Mouse (Mus musculus) stomach, embryonic 15.5 days (tissue): Measurements from ENCODE around the gene Cdc42bpa. TPM values are rescaled to one million over a fixed set of nuclear protein-coding genes. Genes with fewer than 3 reads are reported as not detected.
A peak's percentile ranks its signal among the peaks of the same experiment; 100 is the strongest.

Experiments
- ATAC-seq: fragments of 200-750 bp; cut with Nextera tagmentation; 2 replicates; pipeline ENCODE4 v1.8.0; 2017; ENCODE audit warnings: low read depth, moderate number of reproducible peaks, moderate TSS enrichment; ENCODE audit not compliant: insufficient read depth, low FRiP score
- H3K27ac ChIP-seq: fragments of 300-500 bp; sonication (generic); 2 replicates; pipeline ENCODE4 v1.5.1; 2015; ENCODE audit warnings: mild to moderate bottlenecking, inconsistent platforms
- H3K27me3 ChIP-seq: fragments of 300-500 bp; sonication (generic); replicated peaks from 2 replicates; pipeline ENCODE4 v1.6.1; 2015; ENCODE audit warnings: inconsistent platforms
- H3K36me3 ChIP-seq: fragments of 300-500 bp; sonication (generic); 2 replicates; pipeline ENCODE4 v1.6.1; 2015; ENCODE audit warnings: inconsistent platforms
- H3K4me1 ChIP-seq: fragments of 300-500 bp; sonication (generic); 2 replicates; pipeline ENCODE4 v1.6.1; 2015; ENCODE audit warnings: inconsistent platforms
- H3K4me2 ChIP-seq: fragments of 300-500 bp; sonication (generic); 2 replicates; pipeline ENCODE4 v1.6.1; 2015; ENCODE audit warnings: mild to moderate bottlenecking, inconsistent platforms
- H3K4me3 ChIP-seq: fragments of 300-500 bp; sonication (generic); replicated peaks from 2 replicates; pipeline ENCODE4 v1.5.1; 2015; ENCODE audit warnings: inconsistent platforms
- H3K9ac ChIP-seq: fragments of 300-500 bp; sonication (generic); 2 replicates; pipeline ENCODE4 v1.6.1; 2015; ENCODE audit warnings: inconsistent platforms
- H3K9me3 ChIP-seq: fragments of 300-500 bp; sonication (generic); 2 replicates; pipeline ENCODE4 v1.6.1; 2016; ENCODE audit warnings: inconsistent platforms
- WGBS: fragments of 180-500 bp; shearing (Covaris S2); methylation state at CpG from one replicate; pipeline ENCODE4 v1.1.7; 2015; 5-methylcytosine and 5-hydroxymethylcytosine counted together
- polyA plus RNA-seq: library from polyadenylated mRNA; unstranded; fragments of >200 nt; fragmentation: Nextera tagmentation; extraction: Ambion mirVana; gene quantifications from 2 replicates; pipeline ENCODE4 v1.2.1, GENCODE M21; 2015

The Cdc42bpa gene
- polyA plus RNA-seq, 1 experiment from 2014 or later: 17.9 TPM

GRCm38 (mm10) chr1:180172600-180172999 is 212.3 kb downstream of the Cdc42bpa start:
- H3K27ac ChIP-seq: no peak overlapping the region
- WGBS: 83% methylated on average over 4 of the region's 4 CpGs
- no peak for ATAC-seq
- no peaks in the 10 kb centered on the region for H3K36me3 ChIP-seq
- no peak overlapping the region for H3K9ac ChIP-seq
- H3K4me2 ChIP-seq: no peak overlapping the region
- H3K27me3 ChIP-seq: no peaks in the 10 kb centered on the region
- H3K4me1 ChIP-seq: peaks cover 4% of the 10 kb centered on the region; the same call in 1 of the 2 replicates
- H3K4me3 ChIP-seq: no peak overlapping the region
- H3K9me3 ChIP-seq: no peaks in the 10 kb centered on the region

GRCm38 (mm10) chr1:180173017-180173416 is 212.7 kb downstream of the Cdc42bpa start:
- Histone ChIP-seq H3K4me3 (no peak overlapping the region), H3K4me1 (peaks cover 4% of the 10 kb centered on the region; the same call in 1 of the 2 replicates), H3K27ac (no peak overlapping the region), H3K4me2 (no peak overlapping the region), H3K36me3 (no peaks in the 10 kb centered on the region), H3K9ac (no peak overlapping the region), H3K9me3 (no peaks in the 10 kb centered on the region), H3K27me3 (no peaks in the 10 kb centered on the region)
- 78% methylated on average over 5 of the region's 5 CpGs for WGBS
- ATAC-seq: no peak

- H3K9me3 ChIP-seq: no peaks in the 10 kb centered on the region
- H3K4me3 ChIP-seq: no peak overlapping the region
- no peak overlapping the region for H3K9ac ChIP-seq
- WGBS: 57% methylated on average over 6 of the region's 6 CpGs
- peaks cover 4% of the 10 kb centered on the region; the same call in 1 of the 2 replicates for H3K4me1 ChIP-seq
- no peak overlapping the region for H3K4me2 ChIP-seq
- no peak for ATAC-seq
- H3K27me3 ChIP-seq: no peaks in the 10 kb centered on the region
- H3K36me3 ChIP-seq: no peaks in the 10 kb centered on the region
- H3K27ac ChIP-seq: no peak overlapping the region
Observed at GRCm38 (mm10) chr1:180174718-180175117, 214.4 kb downstream of the Cdc42bpa start.

- WGBS: 29% methylated on average over 3 of the region's 3 CpGs
- H3K9me3 ChIP-seq: no peaks in the 10 kb centered on the region
- ATAC-seq: no peak
Observed at GRCm38 (mm10) chr1:180175167-180175566, 214.9 kb downstream of the Cdc42bpa start.

GRCm38 (mm10) chr1:180175635-180176034 is 215.4 kb downstream of the Cdc42bpa start:
- no peak overlapping the region for H3K9ac ChIP-seq
- WGBS: 54% methylated on average over 8 of the region's 8 CpGs
- no peaks in the 10 kb centered on the region for H3K36me3 ChIP-seq
- H3K4me3 ChIP-seq: no peak overlapping the region
- no peak overlapping the region for H3K4me2 ChIP-seq
- no peaks in the 10 kb centered on the region for H3K27me3 ChIP-seq
- peak; percentile 45 for ATAC-seq
- H3K9me3 ChIP-seq: no peaks in the 10 kb centered on the region
- H3K27ac ChIP-seq: 0 out of 2 replicates have a peak overlapping the region, but pooled peaks have one; percentile 31
- peaks cover 4% of the 10 kb centered on the region; the same call in 1 of the 2 replicates for H3K4me1 ChIP-seq

More at GRCm38 (mm10) chr1:180175167-180175566, 214.9 kb downstream of the Cdc42bpa start:
- no peaks in the 10 kb centered on the region for H3K27me3 ChIP-seq
- H3K9ac ChIP-seq: no peak overlapping the region
- H3K4me2 ChIP-seq: no peak overlapping the region
- no peak overlapping the region for H3K27ac ChIP-seq
- no peak overlapping the region for H3K4me3 ChIP-seq
- peaks cover 4% of the 10 kb centered on the region; the same call in 1 of the 2 replicates for H3K4me1 ChIP-seq
- H3K36me3 ChIP-seq: no peaks in the 10 kb centered on the region

- WGBS: 39% methylated on average over 1 of the region's 1 CpGs
Observed at GRCm38 (mm10) chr1:180176784-180177183, 216.5 kb downstream of the Cdc42bpa start.

GRCm38 (mm10) chr1:180178340-180178739 is 218.1 kb downstream of the Cdc42bpa start:
- H3K4me3 ChIP-seq: no peak overlapping the region
- no peak overlapping the region for H3K27ac ChIP-seq
- no peak overlapping the region for H3K9ac ChIP-seq
- WGBS: 82% methylated on average over 9 of the region's 9 CpGs
- no peak overlapping the region for H3K4me2 ChIP-seq
- H3K4me1 ChIP-seq: peaks cover 4% of the 10 kb centered on the region; the same call in 1 of the 2 replicates
- H3K27me3 ChIP-seq: no peaks in the 10 kb centered on the region
- H3K9me3 ChIP-seq: no peaks in the 10 kb centered on the region
- no peak for ATAC-seq
- H3K36me3 ChIP-seq: no peaks in the 10 kb centered on the region

More at GRCm38 (mm10) chr1:180176784-180177183, 216.5 kb downstream of the Cdc42bpa start:
- no peaks in the 10 kb centered on the region for H3K36me3 ChIP-seq
- H3K27me3 ChIP-seq: no peaks in the 10 kb centered on the region
- H3K4me3 ChIP-seq: no peak overlapping the region
- H3K4me2 ChIP-seq: no peak overlapping the region
- ATAC-seq: no peak
- H3K4me1 ChIP-seq: peaks cover 4% of the 10 kb centered on the region; the same call in 1 of the 2 replicates
- H3K9ac ChIP-seq: no peak overlapping the region
- no peak overlapping the region for H3K27ac ChIP-seq
- no peaks in the 10 kb centered on the region for H3K9me3 ChIP-seq

- WGBS: 94% methylated on average over 4 of the region's 4 CpGs
- Histone ChIP-seq H3K9me3 (no peaks in the 10 kb centered on the region), H3K27me3 (no peaks in the 10 kb centered on the region), H3K4me2 (no peak overlapping the region), H3K36me3 (no peaks in the 10 kb centered on the region), H3K4me1 (peaks cover 4% of the 10 kb centered on the region; the same call in 1 of the 2 replicates), H3K27ac (no peak overlapping the region), H3K4me3 (no peak overlapping the region), H3K9ac (no peak overlapping the region)
- no peak for ATAC-seq
Observed at GRCm38 (mm10) chr1:180179100-180179499, 218.8 kb downstream of the Cdc42bpa start.

- Histone ChIP-seq H3K27me3 (no peaks in the 10 kb centered on the region), H3K4me3 (no peak overlapping the region), H3K27ac (no peak overlapping the region), H3K9ac (no peak overlapping the region), H3K9me3 (no peaks in the 10 kb centered on the region), H3K4me2 (no peak overlapping the region), H3K36me3 (no peaks in the 10 kb centered on the region), H3K4me1 (peaks cover 4% of the 10 kb centered on the region; the same call in 1 of the 2 replicates)
- WGBS: 78% methylated on average over 2 of the region's 2 CpGs
- no peak for ATAC-seq
Observed at GRCm38 (mm10) chr1:180179840-180180239, 219.6 kb downstream of the Cdc42bpa start.

- peaks cover 8% of the 10 kb centered on the region; the same call in 1 of the 2 replicates for H3K4me1 ChIP-seq
- WGBS: 80% methylated on average over 7 of the region's 7 CpGs
- no peak overlapping the region for H3K4me2 ChIP-seq
- no peaks in the 10 kb centered on the region for H3K36me3 ChIP-seq
- H3K27ac ChIP-seq: no peak overlapping the region
- H3K27me3 ChIP-seq: no peaks in the 10 kb centered on the region
- no peak for ATAC-seq
- no peaks in the 10 kb centered on the region for H3K9me3 ChIP-seq
- no peak overlapping the region for H3K4me3 ChIP-seq
- no peak overlapping the region for H3K9ac ChIP-seq
Observed at GRCm38 (mm10) chr1:180181304-180181965, 221.2 kb downstream of the Cdc42bpa start.

GRCm38 (mm10) chr1:180181966-180182319 is 221.7 kb downstream of the Cdc42bpa start:
- no peak for ATAC-seq
- Histone ChIP-seq H3K27ac (no peak overlapping the region), H3K36me3 (no peaks in the 10 kb centered on the region), H3K4me2 (no peak overlapping the region), H3K4me1 (peaks cover 11% of the 10 kb centered on the region; the same call in 1 of the 2 replicates), H3K27me3 (no peaks in the 10 kb centered on the region), H3K4me3 (no peak overlapping the region), H3K9me3 (no peaks in the 10 kb centered on the region), H3K9ac (no peak overlapping the region)
- 85% methylated on average over 9 of the region's 9 CpGs for WGBS

- Histone ChIP-seq H3K9ac (no peak overlapping the region), H3K27me3 (no peaks in the 10 kb centered on the region), H3K4me2 (no peak overlapping the region), H3K36me3 (no peaks in the 10 kb centered on the region), H3K9me3 (no peaks in the 10 kb centered on the region), H3K4me3 (no peak overlapping the region), H3K4me1 (peaks cover 13% of the 10 kb centered on the region; the same call in 1 of the 2 replicates), H3K27ac (peak overlapping the region; percentile 48; the same call in 1 of the 2 replicates)
- ATAC-seq: peak; percentile 52; the same call in 1 of the 2 replicates
- 71% methylated on average over 3 of the region's 3 CpGs for WGBS
Observed at GRCm38 (mm10) chr1:180182731-180183130, 222.5 kb downstream of the Cdc42bpa start.
